Mouse (Mus musculus) forebrain, embryonic 11.5 days (tissue): ENCODE results near the gene Ros1. TPM values are rescaled to one million over a fixed set of nuclear protein-coding genes. Genes with fewer than 3 reads are reported as not detected.

Experiments used
- ATAC-seq: fragments of 200-750 bp; cut with Nextera tagmentation; replicated peaks from 2 replicates; pipeline ENCODE4 v1.8.0; 2017; ENCODE audit warnings: moderate TSS enrichment; ENCODE audit not compliant: low FRiP score
- DNase-seq: peaks from one replicate; pipeline ENCODE4 v3.0.0-alpha.2; 2017; ENCODE audit warnings: low spot score
- H3K27ac ChIP-seq: fragments of 300-500 bp; sonication (generic); 2 replicates; pipeline ENCODE4 v1.5.1; 2014; ENCODE audit warnings: low read depth, low read length
- H3K27me3 ChIP-seq: fragments of 300-500 bp; sonication (generic); 2 replicates; pipeline ENCODE4 v1.6.1; 2014; ENCODE audit warnings: mild to moderate bottlenecking, low read length, mixed read lengths; ENCODE audit not compliant: control insufficient read depth, insufficient read depth
- H3K36me3 ChIP-seq: fragments of 300-500 bp; sonication (generic); 2 replicates; pipeline ENCODE4 v1.6.1; 2014; ENCODE audit warnings: mild to moderate bottlenecking, low read length, moderate library complexity, mixed read lengths; ENCODE audit not compliant: control insufficient read depth, insufficient read depth
- H3K4me1 ChIP-seq: fragments of 300-500 bp; sonication (generic); replicated peaks from 2 replicates; pipeline ENCODE4 v1.6.1; 2014; ENCODE audit warnings: low read length, mixed read lengths; ENCODE audit not compliant: control insufficient read depth, insufficient read depth
- H3K4me2 ChIP-seq: fragments of 300-500 bp; sonication (generic); 2 replicates; pipeline ENCODE4 v1.6.1; 2014; ENCODE audit warnings: low read depth, mild to moderate bottlenecking, low read length, moderate library complexity, mixed read lengths; ENCODE audit not compliant: severe bottlenecking
- H3K4me3 ChIP-seq: fragments of 300-500 bp; sonication (generic); 2 replicates; pipeline ENCODE4 v1.5.1; 2014; ENCODE audit warnings: low read depth, low read length
- H3K9ac ChIP-seq: fragments of 300-500 bp; sonication (generic); 2 replicates; pipeline ENCODE4 v1.6.1; 2014; ENCODE audit warnings: low read length
- H3K9me3 ChIP-seq: fragments of 300-500 bp; sonication (generic); 2 replicates; pipeline ENCODE4 v1.6.1; 2016; ENCODE audit warnings: low read length, mixed read lengths; ENCODE audit not compliant: control insufficient read depth
- WGBS: fragments of 180-500 bp; shearing (Covaris S2); extraction: QIAGEN DNeasy Blood & Tissue Kit; methylation state at CpG from one replicate; pipeline ENCODE4 v1.1.7; 2014; 5-methylcytosine and 5-hydroxymethylcytosine counted together
- microRNA-seq: library from miRNA; unstranded; fragments of <30 nt; microRNA quantifications from one replicate; pipeline ENCODE4, GENCODE M21; 2016; ENCODE audit not compliant: insufficient number of aligned reads
- polyA plus RNA-seq: library from polyadenylated mRNA; unstranded; fragments of >200 nt; fragmentation: Nextera tagmentation; extraction: Ambion mirVana; gene quantifications from 2 replicates; pipeline ENCODE4 v1.2.1, GENCODE M21; 2014

Gene Ros1
- polyA plus RNA-seq, 1 experiment from 2014 or later: not detected

DNA sequence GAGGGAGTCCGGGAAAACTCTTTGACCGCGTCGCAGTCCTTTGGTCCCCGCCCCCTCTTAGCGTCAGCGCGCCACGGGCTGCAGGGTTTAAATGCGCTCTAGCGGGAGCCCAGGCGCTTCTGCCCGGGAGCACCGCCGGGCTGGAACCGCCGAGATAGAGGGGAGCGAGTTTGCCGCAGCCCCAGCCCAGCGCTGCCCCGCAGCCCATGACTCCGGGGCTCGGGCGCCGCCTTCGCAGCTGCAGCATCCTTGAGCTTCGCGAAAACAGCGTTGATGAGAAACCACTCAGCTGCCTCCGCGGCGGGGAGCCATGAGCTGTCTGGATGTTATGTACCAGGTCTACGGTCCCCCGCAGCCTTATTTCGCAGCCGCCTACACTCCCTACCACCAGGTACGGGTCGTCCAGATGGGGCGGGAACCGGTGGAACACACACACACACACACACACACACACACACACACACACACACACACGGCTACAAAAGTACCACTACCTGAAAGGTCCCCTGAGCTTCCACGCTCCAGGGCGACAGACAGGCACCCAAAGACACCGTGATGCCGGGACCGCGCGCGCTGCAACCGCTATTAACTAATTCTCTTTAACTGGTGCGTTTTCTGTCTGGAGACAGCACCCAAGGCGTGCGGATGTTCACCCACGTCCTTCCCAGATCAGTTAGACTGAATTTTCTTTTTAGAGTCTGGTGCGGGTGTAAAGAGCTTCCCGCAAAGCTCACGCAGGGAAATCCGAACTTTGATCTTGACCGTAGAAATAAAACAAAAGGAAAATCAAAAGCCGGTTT is 172.4 kb downstream of the Ros1 start, which contains the start of gene Vgll2:
Gene Vgll2, plus strand, starts transcription at position 90 of the 800 bp plus-strand sequence.
- Histone ChIP-seq H3K9ac (peak within 1 kb of the TSS; percentile 51), H3K4me1 (peaks cover 12% of the 10 kb centered on the region), H3K36me3 (no peaks in the 10 kb centered on the region), H3K9me3 (no peaks in the 10 kb centered on the region), H3K4me3 (peak within 1 kb of the TSS; percentile 40), H3K27me3 (peaks cover 62% of the 10 kb centered on the region), H3K4me2 (peak within 1 kb of the TSS; percentile 95), H3K27ac (no peak within 1 kb of the TSS)
- DNase-seq (peak; percentile 83), ATAC-seq (peak; percentile 84)
- under 1% methylated on average over 55 of the region's 60 CpGs for WGBS

GRCm38 (mm10) chr10:52021736-52022394 is 173.2 kb downstream of the Ros1 start:
- 1% methylated on average over 13 of the region's 15 CpGs for WGBS
- ATAC-seq (peak; percentile 35; the same call in 1 of the 2 replicates), DNase-seq (peak; percentile 59)

DNA sequence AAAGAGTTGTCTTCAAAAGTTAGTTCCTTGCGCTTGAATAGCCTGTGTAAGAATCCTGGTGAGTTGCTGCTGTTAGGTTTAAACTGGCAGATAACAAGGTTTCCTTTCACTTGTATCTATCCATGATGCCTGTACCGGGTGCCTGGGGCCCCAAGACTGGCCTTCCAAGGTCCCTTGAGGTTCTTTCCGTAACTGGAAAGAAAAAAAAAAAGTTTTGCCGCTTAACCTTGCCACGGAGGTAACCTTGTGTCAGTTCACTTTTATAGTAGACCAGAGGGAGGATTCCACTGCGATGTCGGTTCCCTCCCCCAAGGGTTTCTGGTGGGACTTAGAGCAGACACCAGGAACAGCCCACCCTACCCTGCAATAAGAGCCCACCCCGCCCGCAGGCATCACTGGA is 173.8 kb downstream of the Ros1 start:
- Histone ChIP-seq H3K9ac (no peak overlapping the region), H3K27me3 (peaks cover 49% of the 10 kb centered on the region), H3K4me3 (no peak overlapping the region; the same call in 1 of the 2 replicates), H3K9me3 (no peaks in the 10 kb centered on the region), H3K27ac (no peak overlapping the region), H3K4me2 (no peak overlapping the region), H3K36me3 (no peaks in the 10 kb centered on the region), H3K4me1 (peaks cover 7% of the 10 kb centered on the region)
- DNase-seq (no peak), ATAC-seq (no peak)
- WGBS: 0% methylated on average over 9 of the region's 9 CpGs

More at GRCm38 (mm10) chr10:52021736-52022394, 173.2 kb downstream of the Ros1 start:
- Histone ChIP-seq H3K27me3 (peaks cover 54% of the 10 kb centered on the region), H3K27ac (no peak overlapping the region), H3K4me1 (peaks cover 7% of the 10 kb centered on the region), H3K36me3 (no peaks in the 10 kb centered on the region), H3K4me2 (peak overlapping the region; percentile 95), H3K9me3 (no peaks in the 10 kb centered on the region), H3K9ac (peak overlapping the region; percentile 51; the same call in 1 of the 2 replicates), H3K4me3 (peak overlapping the region; percentile 40)

DNA sequence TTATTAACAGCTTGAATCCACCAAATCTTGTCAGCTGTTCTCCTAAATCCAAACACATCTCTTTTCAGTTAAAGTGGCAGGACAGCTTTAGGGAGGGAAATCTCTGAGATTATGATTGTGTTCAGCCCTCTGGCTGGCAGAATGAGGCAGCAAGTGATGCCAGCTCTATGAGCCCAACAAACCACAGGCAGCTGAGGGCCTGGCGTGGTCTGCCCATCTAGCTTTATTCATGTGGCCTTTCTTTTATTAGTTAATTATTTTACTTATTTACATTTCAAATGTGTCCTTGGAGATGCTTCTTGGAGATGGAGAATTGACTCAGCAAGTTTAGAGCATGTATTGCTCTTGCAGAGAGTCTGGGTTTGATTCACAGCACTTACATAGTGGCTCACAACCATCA is 176.6 kb downstream of the Ros1 start:
- no peak overlapping the region for H3K27ac ChIP-seq
- no peak overlapping the region for H3K9ac ChIP-seq
- DNase-seq (no peak), ATAC-seq (no peak)
- no peak overlapping the region for H3K4me2 ChIP-seq
- WGBS: 73% methylated on average over 1 of the region's 1 CpGs
- H3K4me1 ChIP-seq: peaks cover 7% of the 10 kb centered on the region
- no peaks in the 10 kb centered on the region for H3K9me3 ChIP-seq
- H3K36me3 ChIP-seq: no peaks in the 10 kb centered on the region
- peaks cover 26% of the 10 kb centered on the region for H3K27me3 ChIP-seq
- no peak overlapping the region for H3K4me3 ChIP-seq

Small RNA genes lying within 50 kb of the gene (microRNA-seq; reads per million reads assigned to microRNA genes)
- not detected for gene Gm24084

Other genes with a start within 250 kb of the Ros1 start
- 0.64 and 1.0 TPM in 2 replicates for gene Vgll2, start 172.7 kb downstream of the Ros1 start, polyA plus RNA-seq
- gene Dcbld1, start 38.4 kb upstream of the Ros1 start, polyA plus RNA-seq: 22.0 and 23.9 TPM in 2 replicates
- not detected in 2 replicates for gene Gm26741, start 163.5 kb upstream of the Ros1 start, polyA plus RNA-seq
- gene Gopc, start 186.9 kb upstream of the Ros1 start, polyA plus RNA-seq: 15.2 and 16.2 TPM in 2 replicates
- not detected in 2 replicates for gene Nepn, start 193.7 kb upstream of the Ros1 start, polyA plus RNA-seq
- 15.1 and 16.9 TPM in 2 replicates for gene Nus1, start 222.3 kb upstream of the Ros1 start, polyA plus RNA-seq